Mouse (Mus musculus) small intestine, adult 2 months (tissue): ENCODE results near the gene Dync1li2.

Experiments
- CTCF ChIP-seq: fragments of 200-500 bp; IDR thresholded peaks from 2 replicates; pipeline ENCODE4 v1.5.1; 2012; ENCODE audit warnings: low read depth, mild to moderate bottlenecking, control low read depth, inconsistent platforms, low read length, moderate library complexity, mixed read lengths; ENCODE audit not compliant: insufficient replicate concordance, insufficient read length; ENCODE audit errors: extremely low read depth
- POLR2A ChIP-seq: fragments of 200-500 bp; IDR thresholded peaks from 2 replicates; pipeline ENCODE4 v1.6.1; 2012; ENCODE audit warnings: low read depth, mild to moderate bottlenecking, control low read depth, inconsistent platforms, low read length, moderate library complexity

GRCm38 (mm10) chr8:104406340-104407128 lies 36.3 kb downstream of the Dync1li2 start:
- TF ChIP-seq POLR2A (no peak), CTCF (no peak)
